Mouse (Mus musculus) limb, embryonic 11.5 days (tissue): Measurements from ENCODE around the gene Hist4h4. TPM values are rescaled to one million over a fixed set of nuclear protein-coding genes. Genes with fewer than 3 reads are reported as not detected.
A peak's percentile ranks its signal among the peaks of the same experiment; 100 is the strongest.
"Not testable (repeated sequence)": the region's sequence is repeated elsewhere in the genome, so short reads cannot be mapped to it uniquely, and the experiment has no call there.

Experiments
- ATAC-seq: fragments of 200-750 bp; cut with Nextera tagmentation; 2 replicates; pipeline ENCODE4 v1.8.0; 2017; ENCODE audit warnings: low read depth; ENCODE audit not compliant: insufficient number of reproducible peaks, low FRiP score, low TSS enrichment
- DNase-seq: peaks from one replicate; pipeline ENCODE4 v3.0.0-alpha.2; 2015; ENCODE audit warnings: low spot score
- H3K27ac ChIP-seq: fragments of 300-500 bp; sonication (generic); replicated peaks from 2 replicates; pipeline ENCODE4 v1.5.1; 2014; ENCODE audit warnings: low read depth, mild to moderate bottlenecking, low read length
- H3K27me3 ChIP-seq: fragments of 300-500 bp; sonication (generic); 2 replicates; pipeline ENCODE4 v1.6.1; 2014; ENCODE audit warnings: mild to moderate bottlenecking, low read length, mixed read lengths; ENCODE audit not compliant: control insufficient read depth, insufficient read depth
- H3K36me3 ChIP-seq: fragments of 300-500 bp; sonication (generic); 2 replicates; pipeline ENCODE4 v1.6.1; 2014; ENCODE audit warnings: mild to moderate bottlenecking, low read length, moderate library complexity, mixed read lengths; ENCODE audit not compliant: control insufficient read depth, insufficient read depth
- H3K4me1 ChIP-seq: fragments of 300-500 bp; sonication (generic); 2 replicates; pipeline ENCODE4 v1.6.1; 2014; ENCODE audit warnings: low read length, mixed read lengths; ENCODE audit not compliant: control insufficient read depth, insufficient read depth
- H3K4me2 ChIP-seq: fragments of 300-500 bp; sonication (generic); 2 replicates; pipeline ENCODE4 v1.6.1; 2014; ENCODE audit warnings: low read depth, mild to moderate bottlenecking, moderate library complexity; ENCODE audit not compliant: severe bottlenecking
- H3K4me3 ChIP-seq: fragments of 300-500 bp; sonication (generic); 2 replicates; pipeline ENCODE4 v1.5.1; 2014; ENCODE audit warnings: low read depth, low read length
- H3K9ac ChIP-seq: fragments of 300-500 bp; sonication (generic); 2 replicates; pipeline ENCODE4 v1.6.1; 2014; ENCODE audit warnings: mild to moderate bottlenecking, low read length
- H3K9me3 ChIP-seq: fragments of 300-500 bp; sonication (generic); 2 replicates; pipeline ENCODE4 v1.6.1; 2016; ENCODE audit warnings: low read length; ENCODE audit not compliant: control insufficient read depth
- WGBS: fragments of 180-500 bp; shearing (Covaris S2); extraction: QIAGEN DNeasy Blood & Tissue Kit; methylation state at CpG from one replicate; pipeline ENCODE4 v1.1.7; 2014; 5-methylcytosine and 5-hydroxymethylcytosine counted together
- polyA plus RNA-seq: library from polyadenylated mRNA; unstranded; fragments of >200 nt; fragmentation: Nextera tagmentation; extraction: Ambion mirVana; gene quantifications from 2 replicates; pipeline ENCODE4 v1.2.1, GENCODE M21; 2014

The Hist4h4 gene
- polyA plus RNA-seq, 1 experiment from 2014 or later = 0.96 TPM

DNA sequence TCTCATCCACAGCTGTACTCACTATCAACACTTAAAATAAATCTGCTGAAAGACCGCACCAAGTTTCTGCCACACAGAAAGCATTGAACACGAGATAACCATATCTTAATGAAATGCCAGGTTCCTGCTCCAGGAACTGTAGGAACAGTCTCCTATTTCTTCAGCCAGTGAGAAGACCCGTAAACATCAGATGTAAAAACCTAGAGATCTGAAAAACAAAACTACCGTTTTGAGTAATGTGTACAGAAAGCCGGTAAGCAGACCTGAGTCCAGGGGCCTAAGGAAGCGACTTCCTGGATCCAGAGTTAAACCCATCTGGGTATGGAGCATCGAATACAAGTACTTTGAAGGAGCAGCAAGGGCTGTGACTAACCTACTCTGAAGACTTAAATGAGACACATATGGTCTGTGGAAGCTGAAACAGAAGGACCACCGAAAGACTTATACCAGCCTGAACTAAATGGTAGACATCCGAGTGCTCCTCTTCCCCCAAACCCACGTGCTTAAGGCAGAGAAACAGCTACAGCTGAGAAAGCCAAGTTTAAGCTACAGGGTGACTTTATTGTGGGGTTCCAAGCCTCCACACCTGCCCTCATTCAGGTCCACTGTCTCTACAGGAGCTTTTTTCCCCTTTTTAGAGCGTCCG is 999 bp downstream of the Hist4h4 start:
- Histone ChIP-seq H3K4me3 (peak overlapping the region; percentile 64), H3K27ac (peak overlapping the region; percentile 100), H3K9ac (peak overlapping the region; percentile 99), H3K4me1 (peaks cover 7% of the 10 kb centered on the region; the same call in 1 of the 2 replicates), H3K36me3 (no peaks in the 10 kb centered on the region), H3K27me3 (no peaks in the 10 kb centered on the region), H3K4me2 (peak overlapping the region; percentile 69), H3K9me3 (no peaks in the 10 kb centered on the region)
- no peak for DNase-seq
- peak; percentile 6 for ATAC-seq
- WGBS = 22% methylated on average over 12 of the region's 12 CpGs

DNA sequence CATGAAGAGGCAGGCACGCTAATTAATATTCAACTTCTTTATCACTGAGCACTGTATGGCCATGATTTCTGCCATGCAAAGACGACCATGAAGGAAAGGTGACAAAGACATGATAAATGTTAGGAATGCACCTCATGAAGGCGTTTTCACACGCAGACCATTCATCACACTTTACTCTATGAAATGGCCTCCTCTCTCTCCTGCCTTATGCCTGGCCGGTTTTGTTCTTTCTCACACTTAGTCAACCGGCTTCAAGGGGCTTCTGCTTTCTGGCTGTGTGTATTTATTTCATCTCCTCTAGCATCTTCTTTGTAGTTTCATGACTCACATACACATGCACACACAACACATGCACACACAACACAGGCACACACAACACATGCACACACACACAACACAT is 2.9 kb downstream of the Hist4h4 start:
- WGBS = 86% methylated on average over 6 of the region's 6 CpGs

DNA sequence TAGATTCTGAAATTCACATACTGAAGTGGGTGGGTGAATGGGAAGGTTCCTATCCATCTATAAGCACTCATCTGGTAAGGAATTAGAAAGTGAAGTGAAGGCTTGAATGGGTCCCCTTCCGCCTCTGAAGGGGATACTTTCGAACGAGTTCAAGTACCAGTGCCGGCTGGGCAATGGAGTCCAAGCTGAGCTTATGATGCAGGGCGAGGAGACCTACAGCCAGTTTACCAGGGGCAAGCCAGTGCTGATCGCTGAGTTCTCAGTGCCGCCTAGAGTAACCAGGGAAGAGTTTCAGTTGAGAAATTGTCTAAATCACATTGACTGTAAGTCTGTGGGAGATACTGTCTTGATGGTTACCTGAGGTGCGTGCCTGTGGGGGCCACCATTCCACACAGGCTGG is 3.5 kb downstream of the Hist4h4 start:
- WGBS = 92% methylated on average over 8 of the region's 8 CpGs
- Histone ChIP-seq H3K36me3 (no peaks in the 10 kb centered on the region), H3K4me2 (no peak overlapping the region), H3K4me1 (peaks cover 7% of the 10 kb centered on the region; the same call in 1 of the 2 replicates), H3K27ac (no peak overlapping the region), H3K9me3 (no peaks in the 10 kb centered on the region), H3K9ac (no peak overlapping the region), H3K27me3 (no peaks in the 10 kb centered on the region), H3K4me3 (no peak overlapping the region)
- DNase-seq = peak; percentile 18
- no peak for ATAC-seq

More for the DNA sequence above, 2.9 kb downstream of the Hist4h4 start:
- DNase-seq (no peak), ATAC-seq (no peak)
- Histone ChIP-seq H3K4me2 (no peak overlapping the region), H3K4me3 (no peak overlapping the region), H3K36me3 (no peaks in the 10 kb centered on the region), H3K9ac (no peak overlapping the region), H3K4me1 (peaks cover 7% of the 10 kb centered on the region; the same call in 1 of the 2 replicates), H3K9me3 (no peaks in the 10 kb centered on the region), H3K27ac (no peak overlapping the region), H3K27me3 (no peaks in the 10 kb centered on the region)

GRCm38 (mm10) chr6:136797874-136798693 is 6.1 kb downstream of the Hist4h4 start:
- H3K27ac ChIP-seq, H3K9me3 ChIP-seq: not testable (repeated sequence)
- WGBS = 83% methylated on average over 3 of the region's 3 CpGs

DNA sequence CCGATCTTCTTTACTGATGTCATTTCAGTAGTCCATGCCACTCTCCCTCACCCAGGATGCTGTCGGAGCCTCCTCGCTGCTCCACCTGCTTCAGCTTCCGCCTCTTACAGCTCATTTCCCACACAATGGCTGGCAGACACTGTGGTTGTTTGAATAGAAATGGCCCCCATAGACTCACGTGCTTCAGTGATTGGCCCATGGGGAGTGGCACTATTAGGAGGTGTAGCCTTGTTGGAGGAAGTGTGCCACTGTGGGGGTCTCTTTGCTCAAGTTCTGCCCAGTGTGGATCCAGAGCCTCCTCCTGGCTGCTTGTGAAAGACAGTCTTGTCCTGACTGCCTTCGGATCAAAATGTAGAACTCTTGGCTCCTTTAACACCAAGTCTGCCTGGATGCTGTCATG is 8.4 kb downstream of the Hist4h4 start:
- Histone ChIP-seq H3K27me3 (no peaks in the 10 kb centered on the region), H3K9me3 (no peaks in the 10 kb centered on the region), H3K4me3 (no peak overlapping the region), H3K36me3 (no peaks in the 10 kb centered on the region), H3K9ac (no peak overlapping the region), H3K4me1 (no peaks in the 10 kb centered on the region), H3K4me2 (no peak overlapping the region), H3K27ac (no peak overlapping the region)
- DNase-seq = no peak
- no peak for ATAC-seq
- WGBS = 69% methylated on average over 6 of the region's 6 CpGs

More at GRCm38 (mm10) chr6:136797874-136798693, 6.1 kb downstream of the Hist4h4 start:
- H3K36me3 ChIP-seq, H3K4me3 ChIP-seq, H3K4me1 ChIP-seq, H3K27me3 ChIP-seq, H3K9ac ChIP-seq, DNase-seq, H3K4me2 ChIP-seq, ATAC-seq: not testable (repeated sequence)

GRCm38 (mm10) chr6:136795110-136795509 is 9.1 kb downstream of the Hist4h4 start:
- H3K4me3 ChIP-seq = no peak overlapping the region
- H3K4me2 ChIP-seq = no peak overlapping the region
- no peaks in the 10 kb centered on the region for H3K36me3 ChIP-seq
- H3K9ac ChIP-seq = no peak overlapping the region
- no peak for DNase-seq
- no peaks in the 10 kb centered on the region for H3K9me3 ChIP-seq
- no peak overlapping the region for H3K27ac ChIP-seq
- H3K4me1 ChIP-seq = no peaks in the 10 kb centered on the region
- no peak for ATAC-seq
- 52% methylated on average over 1 of the region's 1 CpGs for WGBS
- no peaks in the 10 kb centered on the region for H3K27me3 ChIP-seq

DNA sequence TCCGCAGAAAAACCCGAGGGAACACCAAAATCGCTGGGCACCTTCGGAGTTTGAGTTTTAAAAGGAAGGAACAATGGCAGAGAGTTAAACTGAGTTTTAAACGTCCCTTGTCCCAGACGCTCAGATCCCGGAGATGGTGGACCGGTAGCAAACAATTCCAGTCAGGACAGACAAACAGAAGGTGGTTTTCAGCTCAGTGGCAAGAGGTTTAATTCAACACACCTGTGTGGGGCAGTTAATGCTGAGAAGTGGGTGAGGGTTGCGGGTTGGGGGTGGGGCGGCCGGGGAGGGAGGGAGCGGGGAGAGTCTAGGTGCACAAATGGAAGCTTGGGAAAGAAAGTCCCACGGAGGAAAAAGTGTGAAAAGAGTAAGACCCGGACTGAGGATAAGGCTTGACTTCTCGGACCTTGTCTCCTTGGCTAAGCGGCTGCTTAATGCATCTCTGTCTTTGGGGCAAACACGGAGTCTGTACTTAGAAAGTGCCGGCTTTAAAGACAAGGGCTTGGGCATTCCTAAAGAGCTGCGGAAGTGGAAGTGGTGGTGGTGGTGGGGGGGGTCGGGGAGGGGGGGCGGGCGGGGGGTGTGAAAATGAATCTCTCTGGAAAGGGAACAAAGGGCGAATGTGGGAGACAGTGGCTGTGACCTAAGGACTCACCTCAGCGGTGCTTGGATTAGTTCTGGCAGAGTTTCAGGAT is 10.2 kb downstream of the Hist4h4 start:
- no peaks in the 10 kb centered on the region for H3K4me1 ChIP-seq
- WGBS = under 1% methylated on average over 24 of the region's 24 CpGs
- H3K36me3 ChIP-seq = no peaks in the 10 kb centered on the region
- H3K9me3 ChIP-seq = no peaks in the 10 kb centered on the region
- DNase-seq (peak; percentile 53), ATAC-seq (0 out of 2 replicates have a peak, but pooled peaks have one; percentile 58)
- peak overlapping the region; percentile 80 for H3K27ac ChIP-seq
- H3K27me3 ChIP-seq = no peaks in the 10 kb centered on the region
- peak overlapping the region; percentile 76 for H3K4me2 ChIP-seq
- peak overlapping the region; percentile 53 for H3K9ac ChIP-seq
- H3K4me3 ChIP-seq = peak overlapping the region; percentile 33
